Mouse (Mus musculus): ENCODE measurements at regions not wholly inside any gene's neighbourhood (a gene's known extent, or its start where the extent isn't known, plus 50 kb on each side); places are given as distances from the start of the nearest gene placed in this dataset.
A peak's percentile ranks its signal among the peaks of the same experiment; 100 is the strongest.

DNA sequence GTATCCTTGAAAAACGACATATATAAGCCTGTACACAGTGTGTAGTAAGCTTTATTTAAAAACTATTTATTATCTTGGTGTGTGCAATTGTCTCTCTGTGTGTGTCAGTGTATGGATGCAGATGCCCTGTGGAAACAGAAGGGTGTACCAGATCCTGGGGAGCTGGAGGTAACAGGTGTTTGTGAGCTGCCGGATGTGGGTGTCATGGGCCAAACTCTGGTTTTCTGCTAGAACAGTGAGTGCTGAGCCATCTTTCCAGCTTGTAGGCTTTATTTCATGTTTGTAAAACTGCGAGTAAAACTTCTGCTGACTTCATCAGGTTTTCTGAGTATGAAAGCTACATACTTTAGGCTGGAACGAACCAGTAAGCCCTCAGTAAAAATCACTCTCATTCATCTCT lies 322.3 kb upstream of the Gm5148 start:
- no peak for DNase-seq (ENCODE audit: low read depth, low spot score)

DNA sequence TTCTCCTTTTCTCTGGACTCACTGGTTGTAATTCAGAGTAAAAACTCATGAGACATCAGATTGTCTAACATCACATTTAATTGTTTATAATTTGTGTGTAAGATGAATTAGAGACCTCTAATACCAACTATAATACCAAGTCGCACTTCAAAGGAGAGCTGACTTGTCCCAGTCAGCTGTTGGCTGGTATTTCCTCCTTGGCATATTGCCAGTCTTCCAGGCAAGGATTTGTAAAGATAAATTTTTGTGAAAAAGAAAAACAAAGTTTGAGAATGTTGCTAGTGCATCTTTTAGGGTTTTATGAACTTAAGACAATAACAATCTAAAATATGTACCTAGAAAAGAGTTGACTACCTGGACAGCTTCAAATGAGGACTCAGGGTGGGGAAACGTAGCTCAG lies 321.7 kb upstream of the Gm5148 start:
- no peak for DNase-seq (ENCODE audit: low read depth, low spot score)

DNA sequence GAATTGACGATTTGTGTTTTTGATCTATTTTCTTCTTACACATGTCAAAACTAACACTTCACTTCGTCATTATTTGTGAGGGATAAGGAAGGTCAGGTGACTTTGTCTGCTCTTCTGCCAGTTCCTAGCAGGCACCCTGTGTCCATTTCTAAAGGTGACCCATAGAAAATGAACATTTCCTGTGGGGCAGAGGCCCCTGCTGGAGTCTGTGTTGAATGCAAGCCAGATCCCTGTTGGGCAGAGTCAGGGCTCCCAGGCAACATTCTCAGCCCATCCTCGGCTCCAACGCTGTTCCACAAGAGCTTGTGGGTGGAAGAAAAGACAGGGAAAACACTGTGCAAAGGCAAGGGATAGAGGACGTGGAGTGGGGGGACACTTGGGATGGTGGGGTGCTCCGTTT lies 321.2 kb upstream of the Gm5148 start:
- DNase-seq (ENCODE audit: low read depth, low spot score): no peak

DNA sequence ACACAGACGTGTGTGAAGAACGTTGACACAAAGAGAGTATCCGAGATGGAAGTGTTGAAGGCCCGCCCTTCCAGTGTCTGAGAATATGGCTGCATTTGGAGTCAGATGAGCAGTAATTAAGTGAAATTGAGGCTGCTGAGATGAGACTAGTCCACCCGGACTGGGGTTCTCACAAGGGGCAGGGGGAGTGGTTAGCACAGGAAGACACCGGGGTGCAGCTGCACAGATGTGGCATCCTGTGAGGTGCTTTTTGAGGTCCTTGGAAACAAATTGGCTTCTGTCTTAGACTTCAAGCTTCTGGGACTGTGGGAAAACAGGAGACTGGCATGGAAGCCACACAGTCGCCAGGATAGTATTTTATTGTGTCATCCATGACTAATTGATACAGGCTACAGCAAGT lies 320.0 kb upstream of the Gm5148 start:
- DNase-seq (ENCODE audit: low read depth, low spot score): no peak

DNA sequence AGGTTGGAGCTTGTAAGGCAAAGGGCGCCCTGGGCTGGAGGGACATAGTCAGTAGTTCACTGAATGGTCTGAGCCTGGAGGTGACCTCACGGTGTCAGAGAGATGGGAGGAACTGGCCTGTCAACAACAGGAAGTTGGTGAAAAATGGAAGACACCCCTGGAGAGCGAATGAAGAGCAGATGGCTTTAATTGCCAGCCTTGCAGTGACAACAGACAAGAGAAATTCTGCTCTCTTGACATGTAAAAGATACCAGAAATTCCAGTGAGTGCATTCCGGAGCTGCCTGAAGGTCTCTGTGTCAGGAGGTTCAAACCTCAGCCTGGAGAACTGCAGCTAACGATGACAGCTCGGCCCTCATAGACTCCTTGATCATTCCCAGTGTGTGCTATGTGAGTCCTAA lies 318.3 kb upstream of the Gm5148 start:
- DNase-seq (ENCODE audit: low read depth, low spot score): no peak

DNA sequence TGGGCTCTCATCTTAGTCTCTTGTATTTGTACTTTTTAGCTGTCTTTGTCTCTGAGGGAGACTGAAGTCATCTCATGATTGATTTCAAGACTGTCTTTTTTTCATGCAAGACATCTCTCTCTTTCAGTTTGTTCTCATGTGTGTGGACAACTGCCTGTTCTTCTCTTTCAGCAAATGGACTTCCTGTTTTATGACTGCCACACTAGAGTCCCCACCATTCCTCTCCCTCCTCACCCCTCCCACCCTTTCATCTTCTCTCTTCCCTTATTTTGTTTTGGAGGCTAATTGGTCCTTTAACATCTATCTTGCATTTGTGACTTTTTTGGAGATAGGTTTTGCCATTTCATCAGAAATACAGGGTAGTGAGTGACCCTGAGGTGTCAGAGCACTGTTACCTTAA lies 311.8 kb upstream of the Gm5148 start:
- no peak for DNase-seq (ENCODE audit: low read depth, low spot score)

DNA sequence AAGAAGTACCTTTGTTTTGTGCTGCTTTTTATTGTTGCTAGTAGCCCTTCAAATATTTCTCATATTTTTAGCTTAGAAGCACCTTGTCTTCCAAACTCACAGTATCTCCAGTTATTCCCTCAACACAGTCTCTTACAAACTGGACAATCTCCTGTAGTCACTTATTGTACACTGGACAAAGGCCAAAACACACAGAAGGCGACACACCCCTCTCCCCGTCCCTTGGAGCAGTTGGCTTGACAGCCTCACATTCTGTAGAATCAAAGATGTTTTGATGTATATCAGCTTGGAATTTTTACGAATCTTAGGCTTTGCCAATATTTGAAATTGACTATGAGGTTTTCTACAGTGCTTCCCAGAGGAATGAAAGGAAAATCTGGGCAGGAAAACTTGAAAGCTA lies 309.8 kb upstream of the Gm5148 start:
- DNase-seq (ENCODE audit: low read depth, low spot score): no peak

DNA sequence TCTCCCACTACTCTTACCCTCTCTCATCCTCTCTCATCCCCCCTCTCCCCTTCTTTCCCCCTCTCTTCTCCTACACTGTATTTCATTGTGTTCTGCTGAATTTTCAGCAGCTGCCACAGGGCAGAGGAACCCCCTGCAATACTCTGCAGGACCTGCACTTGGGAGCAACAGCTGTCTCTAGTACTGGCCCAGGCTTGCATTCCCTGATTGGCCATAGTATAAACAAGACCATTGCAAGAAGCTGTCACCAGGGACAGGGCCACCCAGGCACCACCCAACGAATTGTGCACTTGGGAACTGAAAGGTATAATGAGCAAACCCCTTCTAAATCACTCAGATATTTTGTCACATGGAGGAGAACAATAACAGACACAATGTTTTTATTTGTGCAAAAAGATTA lies 290.5 kb upstream of the Gm5148 start:
- DNase-seq (ENCODE audit: low read depth, low spot score): no peak

DNA sequence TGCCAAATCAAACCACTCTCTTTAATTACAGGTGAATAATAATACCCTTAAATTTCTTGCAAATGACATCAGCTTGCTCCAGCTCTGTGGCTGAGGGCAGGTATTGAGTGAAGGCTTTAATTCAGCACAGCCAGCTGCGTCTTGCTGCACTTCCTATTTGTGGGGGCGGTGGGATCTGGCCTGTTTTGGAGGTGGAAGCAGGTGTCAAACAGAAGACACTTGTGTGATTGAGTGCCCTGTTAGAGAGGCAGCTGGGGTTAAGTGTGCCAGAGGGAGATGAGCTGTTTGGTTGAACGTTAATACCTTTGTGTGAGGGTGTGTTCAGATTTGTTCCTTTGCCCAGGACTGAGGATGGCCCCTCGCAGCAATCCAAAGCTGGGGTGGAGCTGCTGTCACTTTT lies 284.9 kb upstream of the Gm5148 start:
- DNase-seq (ENCODE audit: low read depth, low spot score): no peak

DNA sequence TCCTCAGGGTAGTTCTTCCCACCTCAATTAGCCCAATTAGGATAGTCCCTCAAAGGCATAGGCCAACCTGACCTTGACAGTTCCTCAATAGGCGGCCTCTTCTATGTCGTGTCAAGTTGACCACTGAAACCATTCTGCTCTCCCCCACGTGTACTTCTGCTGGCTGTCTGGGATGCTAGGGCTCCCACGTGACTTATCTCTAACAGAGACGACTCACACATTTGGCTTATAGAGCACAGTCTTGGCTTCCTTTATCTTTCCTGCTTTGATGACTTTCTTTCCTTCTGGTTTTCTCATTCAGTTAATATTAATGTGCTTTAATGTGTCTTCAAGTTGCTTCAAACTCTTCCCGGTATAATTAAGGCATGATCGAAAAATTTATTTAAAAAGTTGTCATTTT lies 284.0 kb upstream of the Gm5148 start:
- no peak for DNase-seq (ENCODE audit: low read depth, low spot score)

DNA sequence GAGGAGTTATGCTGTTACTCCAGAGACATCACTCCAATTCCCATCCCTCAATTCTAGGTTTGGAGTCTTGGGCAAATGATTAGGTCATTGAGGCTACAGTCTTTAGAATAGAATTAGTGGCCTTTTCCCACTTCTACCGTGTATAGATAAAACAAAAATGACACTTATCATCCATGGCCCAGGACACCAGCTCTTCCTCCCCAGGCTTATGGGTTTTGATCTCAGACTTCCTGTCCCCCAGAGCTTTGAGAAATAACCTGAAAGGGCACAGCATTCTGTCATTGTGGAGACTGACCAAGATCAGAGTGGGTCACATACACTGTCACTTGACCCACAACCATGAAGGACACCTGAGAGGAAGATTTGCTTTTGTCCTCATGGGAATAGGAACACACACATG lies 283.3 kb upstream of the Gm5148 start:
- no peak for DNase-seq (ENCODE audit: low read depth, low spot score)

DNA sequence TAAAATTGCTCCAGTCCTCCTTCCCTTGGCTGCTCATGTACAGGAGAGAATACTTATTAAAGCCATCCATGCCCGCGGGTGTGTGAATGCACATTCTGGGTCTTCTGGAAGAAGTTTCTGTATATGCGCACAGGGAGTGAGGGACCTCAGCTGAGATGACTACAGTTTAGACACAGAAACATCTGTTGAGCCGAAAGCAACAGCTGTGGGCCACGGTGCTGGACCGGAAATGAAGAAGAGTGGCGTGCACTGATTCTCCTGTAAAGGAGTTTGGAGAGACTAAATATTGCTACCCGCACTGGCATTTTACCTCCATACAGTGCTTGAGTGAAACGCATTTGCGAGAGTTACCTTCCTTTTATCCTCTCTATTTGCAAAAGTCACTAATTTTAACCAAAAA lies 278.0 kb upstream of the Gm5148 start:
- DNase-seq (ENCODE audit: low read depth, low spot score): no peak

DNA sequence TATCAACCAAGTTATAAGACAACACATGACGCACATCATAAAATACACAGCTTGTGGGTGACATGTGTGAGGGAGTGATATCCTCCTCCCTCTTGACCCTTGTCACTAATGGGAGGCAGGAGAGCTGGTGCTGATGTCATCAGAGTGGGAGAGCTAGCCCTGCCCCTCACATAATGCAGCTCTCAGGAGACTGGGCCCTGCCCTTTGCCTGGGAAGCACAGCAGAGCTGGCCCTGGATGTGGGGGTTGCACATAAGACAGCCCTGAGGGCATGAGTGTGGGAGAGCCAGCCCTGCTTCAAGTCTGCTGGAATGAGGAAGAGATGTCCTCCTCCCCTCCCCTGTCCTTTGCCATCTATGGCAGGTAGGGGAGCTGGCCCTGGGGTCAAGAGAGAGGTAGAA lies 275.5 kb upstream of the Gm5148 start:
- DNase-seq (ENCODE audit: low read depth, low spot score): no peak

DNA sequence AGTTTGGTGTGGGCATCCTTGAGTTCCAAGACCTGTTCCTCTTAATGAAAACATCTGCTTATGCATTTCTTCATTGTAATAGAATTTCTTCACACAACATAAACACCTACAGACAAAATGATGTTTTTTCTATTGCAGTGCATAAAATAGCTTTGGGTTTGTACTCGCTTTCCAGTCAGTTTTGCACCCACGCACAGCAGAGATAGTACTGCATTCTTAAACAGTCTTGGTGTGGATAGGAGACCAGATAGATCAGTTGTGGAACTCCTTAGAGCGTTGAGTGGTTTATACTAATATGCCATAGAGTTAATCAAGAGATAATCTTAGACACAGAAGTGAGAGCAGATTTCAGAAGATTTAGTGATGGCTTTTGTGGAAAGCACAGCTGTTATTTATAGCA lies 273.7 kb upstream of the Gm5148 start:
- DNase-seq (ENCODE audit: low read depth, low spot score): no peak

DNA sequence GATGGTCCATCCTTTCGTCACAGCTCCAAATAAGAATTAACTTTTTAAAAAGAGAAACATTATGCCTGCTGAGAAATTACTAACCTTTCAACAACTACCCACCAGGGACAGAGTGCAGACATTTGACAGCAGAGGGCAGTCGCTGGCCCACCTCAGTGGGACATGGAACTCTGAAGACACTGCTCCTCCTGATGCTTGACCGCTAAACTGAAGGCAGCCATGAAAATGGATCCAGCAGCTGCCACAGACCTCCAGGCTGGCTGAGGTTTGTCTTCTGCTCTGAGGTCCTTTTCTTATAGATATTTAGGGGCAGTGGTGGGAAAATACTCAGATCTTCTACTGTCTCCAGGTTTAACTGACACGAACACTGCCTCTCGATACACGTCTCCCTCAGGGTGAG lies 265.7 kb upstream of the Gm5148 start:
- no peak for DNase-seq (ENCODE audit: low read depth, low spot score)

DNA sequence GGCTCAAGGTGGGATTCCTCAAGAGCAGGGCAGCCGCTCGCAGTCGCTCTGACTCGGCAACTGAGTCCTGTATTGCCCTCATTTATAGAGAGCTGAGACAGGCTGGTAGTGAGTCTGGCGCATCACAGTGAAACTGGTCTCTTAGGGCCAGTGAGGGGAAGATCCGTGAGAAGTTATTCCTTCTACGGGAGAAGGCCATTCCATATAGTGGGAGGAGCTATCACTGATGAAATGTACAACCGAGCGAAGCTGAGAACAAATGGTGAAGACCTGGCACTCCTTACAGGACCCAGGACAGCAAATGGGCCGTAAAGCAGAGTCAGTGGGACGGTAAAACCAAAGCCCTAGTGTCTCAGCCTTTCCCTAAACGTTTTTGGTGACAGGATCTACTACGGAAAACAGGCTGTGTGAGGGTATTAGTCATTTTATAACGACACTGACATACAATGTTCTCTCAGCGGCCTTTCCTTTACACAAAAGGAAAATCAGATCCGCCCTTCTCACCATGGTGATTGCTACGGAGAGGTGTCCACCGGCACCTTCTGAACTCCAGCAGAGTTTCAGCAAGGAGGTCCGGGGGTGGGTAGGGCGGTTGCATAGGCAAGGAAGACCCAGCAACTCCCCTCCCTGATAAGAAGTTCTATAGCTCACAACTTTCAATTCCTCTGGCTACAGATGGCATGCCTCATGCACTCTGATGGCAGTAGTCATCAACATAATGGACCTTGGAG lies 263.6 kb upstream of the Gm5148 start:
- DNase-seq (ENCODE audit: low read depth, low spot score): no peak

DNA sequence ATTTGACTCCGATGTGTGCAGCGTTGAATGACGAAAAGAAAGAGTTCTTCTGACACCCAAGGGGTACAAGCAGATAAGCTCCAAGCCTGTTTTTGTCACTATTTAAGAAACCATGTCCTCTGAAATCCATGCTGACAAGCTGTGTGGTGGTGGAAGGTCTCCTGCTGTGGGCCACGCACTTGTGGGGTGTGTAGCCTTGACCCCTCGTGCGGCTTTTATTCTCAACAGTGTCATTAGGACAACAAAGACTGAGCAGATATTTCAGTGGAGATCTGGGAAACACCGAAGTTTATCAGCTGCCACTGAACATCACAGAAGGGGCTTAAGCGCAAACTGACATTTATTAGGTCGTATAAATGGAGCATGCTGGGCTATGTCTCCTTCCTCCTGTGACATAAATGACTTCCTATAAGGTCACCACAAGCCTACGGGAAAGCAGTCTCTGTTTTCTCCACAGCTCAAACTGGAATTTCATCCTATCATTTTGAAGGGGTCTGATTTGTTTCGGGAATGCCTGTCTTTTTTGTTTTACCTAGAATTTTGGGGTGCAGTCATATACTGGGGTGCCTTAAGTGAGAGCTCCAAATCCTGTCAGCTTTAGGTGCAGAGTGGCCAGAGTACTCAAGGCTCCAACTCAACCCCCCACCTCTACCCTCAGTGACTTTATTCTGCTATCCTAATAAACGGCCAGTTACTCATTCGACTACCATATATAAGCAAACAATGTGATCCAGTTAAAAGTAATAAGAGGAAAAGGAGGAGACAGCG lies 262.9 kb upstream of the Gm5148 start:
- DNase-seq (ENCODE audit: low read depth, low spot score): no peak

DNA sequence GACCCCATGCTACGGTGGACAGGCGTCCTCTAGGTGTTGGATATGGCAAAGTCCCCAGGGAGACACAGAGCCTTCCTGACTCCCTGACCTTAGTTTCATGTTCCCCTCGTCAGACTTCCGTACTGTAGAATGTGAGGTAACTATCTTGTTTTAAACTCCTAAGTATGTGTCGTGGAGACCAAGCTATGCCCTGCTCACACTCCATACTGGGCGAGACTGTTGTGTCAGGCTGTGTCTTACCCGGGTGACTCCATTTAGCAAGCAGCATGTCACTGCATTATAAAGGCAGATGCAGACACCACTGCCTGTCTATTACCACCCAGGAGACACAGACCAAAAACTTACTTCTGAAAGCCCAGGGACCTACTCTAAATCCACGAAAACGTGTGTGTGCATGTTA lies 260.4 kb upstream of the Gm5148 start:
- DNase-seq (ENCODE audit: low read depth, low spot score): no peak

DNA sequence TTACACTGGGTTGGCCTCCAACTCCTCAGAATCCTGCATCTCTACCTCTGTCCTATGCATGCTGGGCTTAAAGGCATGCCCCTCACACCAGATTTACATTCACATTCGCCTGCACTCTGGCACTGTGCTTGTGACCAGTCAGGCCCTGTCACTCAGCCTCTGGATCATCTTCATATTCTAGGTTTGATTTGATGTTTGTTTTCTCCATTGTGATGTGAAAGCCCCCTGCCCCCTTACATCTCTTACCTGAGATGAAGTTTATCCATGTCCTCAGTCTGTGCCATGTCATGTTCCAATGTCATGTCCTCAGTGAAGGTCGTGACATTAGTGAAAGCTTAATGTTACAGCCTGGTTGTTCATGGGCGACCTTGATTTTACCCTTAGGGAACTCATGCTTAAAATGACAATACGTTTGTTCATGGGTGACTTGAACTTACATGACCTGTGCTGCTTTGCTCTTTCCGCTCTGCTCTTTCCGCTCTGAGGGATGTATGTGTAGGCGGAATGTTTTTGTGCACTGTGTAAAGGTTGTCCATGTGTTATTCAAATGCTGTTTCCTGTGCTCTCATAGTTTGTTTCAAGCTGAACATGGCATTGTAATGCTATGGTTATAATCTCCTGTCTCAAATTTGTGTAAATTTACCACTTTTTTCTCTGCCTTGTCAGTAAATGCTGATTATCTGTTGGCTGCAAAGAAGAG lies 257.3 kb upstream of the Gm5148 start:
- DNase-seq (ENCODE audit: low read depth, low spot score): no peak

DNA sequence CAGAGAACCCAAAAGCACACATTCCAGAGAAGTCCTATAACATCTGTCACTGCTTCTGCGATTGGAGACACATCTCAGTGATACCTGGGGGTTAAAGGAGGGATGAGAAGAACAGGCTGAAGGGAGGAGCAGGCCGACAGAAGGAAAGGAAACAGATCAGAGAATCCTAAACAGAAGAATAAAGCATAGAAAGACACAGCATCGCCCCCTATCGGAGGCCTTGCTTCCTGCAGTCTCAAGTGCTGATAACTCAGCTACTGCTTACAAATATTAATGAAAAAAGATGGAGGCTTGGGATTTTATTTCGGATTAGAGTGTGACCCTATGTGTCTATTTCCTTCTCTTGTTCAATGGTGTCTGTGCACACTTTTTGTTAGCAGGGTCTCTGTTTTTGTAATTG lies 255.6 kb upstream of the Gm5148 start:
- peak; percentile 23 for DNase-seq (ENCODE audit: low read depth, low spot score)

DNA sequence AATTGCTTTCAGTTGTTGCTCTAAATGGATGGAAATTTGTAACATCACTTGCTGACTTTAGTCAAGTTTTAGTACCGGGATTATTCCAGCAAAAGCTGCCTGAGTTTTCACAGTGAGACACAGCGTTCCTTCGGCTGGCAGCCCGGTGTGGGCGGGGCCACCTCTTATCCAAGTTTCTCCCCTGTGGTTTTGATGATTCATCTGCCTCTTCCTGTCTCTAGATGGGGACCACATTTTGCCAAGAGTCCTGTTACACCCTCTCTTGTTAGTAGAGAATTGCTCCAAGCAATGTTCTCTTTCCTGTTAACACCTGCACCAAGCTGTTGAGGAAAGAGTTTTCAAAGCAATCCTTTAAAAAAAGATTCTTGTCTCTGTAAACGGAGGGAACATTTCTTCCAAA lies 254.2 kb upstream of the Gm5148 start:
- peak; percentile 33 for DNase-seq (ENCODE audit: low read depth, low spot score)

DNA sequence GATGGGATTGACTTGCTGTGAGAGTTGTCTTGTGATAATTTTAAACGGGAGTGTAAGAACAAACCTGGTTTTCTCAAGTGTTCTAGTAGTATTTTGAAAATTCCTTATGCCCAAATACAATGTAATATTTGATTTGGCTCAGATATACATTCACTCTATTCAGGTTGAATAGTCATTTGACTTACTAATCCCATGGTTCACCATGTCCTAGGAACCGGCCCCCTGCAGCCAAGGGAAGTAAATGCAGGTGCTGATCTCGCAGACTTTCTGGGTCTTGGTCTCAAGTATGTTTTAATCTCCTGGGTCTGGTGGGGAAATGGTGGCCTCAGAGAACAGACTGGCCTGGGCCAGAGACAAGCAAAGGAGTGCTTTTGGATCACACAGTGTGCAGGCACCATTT lies 253.2 kb upstream of the Gm5148 start:
- no peak for DNase-seq (ENCODE audit: low read depth, low spot score)

DNA sequence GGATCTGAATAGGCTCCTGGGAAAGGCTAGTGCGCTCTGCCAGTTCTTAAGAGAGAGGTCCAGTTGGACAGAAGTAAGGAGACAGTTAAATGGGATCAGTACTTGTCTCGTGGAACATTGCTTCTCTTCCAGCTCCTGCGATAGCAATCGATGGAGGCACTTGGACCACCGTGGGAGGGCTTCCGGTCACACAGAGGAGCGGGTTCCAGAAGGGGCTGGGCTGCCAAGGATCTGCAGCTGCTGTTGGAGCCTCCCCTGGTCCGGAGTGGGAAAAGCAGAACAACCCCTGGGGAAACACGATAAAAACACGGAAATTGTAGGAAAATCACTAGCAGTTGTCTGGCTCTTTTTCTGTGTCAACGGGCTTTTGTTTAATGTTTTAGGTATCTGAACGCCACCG lies 252.3 kb upstream of the Gm5148 start:
- no peak for DNase-seq (ENCODE audit: low read depth, low spot score)
